Mouse (Mus musculus): ENCODE results near the gene Slc39a11. TPM values are rescaled to one million over a fixed set of nuclear protein-coding genes. Genes with fewer than 3 reads are reported as not detected.

The Slc39a11 gene
- polyA plus RNA-seq, 1 experiment from 2014 or later, result 38.5 TPM

GRCm38 (mm10) chr11:113539502-113540209, 110.2 kb downstream of the Slc39a11 start:
- 30% methylated on average over 15 of the region's 15 CpGs for WGBS
- H3K4me1 ChIP-seq (ENCODE audit: control insufficient read depth, insufficient read depth, low read length), result no peaks in the 10 kb centered on the region
- H3K36me3 ChIP-seq (ENCODE audit: control insufficient read depth, insufficient read depth, low read length), result no peaks in the 10 kb centered on the region
- no peak overlapping the region for H3K4me3 ChIP-seq (ENCODE audit: low read depth, low read length)
- no peak overlapping the region for H3K27ac ChIP-seq (ENCODE audit: low read length)
- no peaks in the 10 kb centered on the region for H3K27me3 ChIP-seq (ENCODE audit: control insufficient read depth, insufficient read depth, low read depth, low read length)
- no peak overlapping the region for H3K4me2 ChIP-seq (ENCODE audit: low read length)
- ATAC-seq, result peak; percentile 62; the same call in 1 of the 2 replicates
- H3K9ac ChIP-seq (ENCODE audit: low read depth, low read length), result no peak overlapping the region
- no peaks in the 10 kb centered on the region for H3K9me3 ChIP-seq (replicated peaks; ENCODE audit: control insufficient read depth, low read length, poor library complexity, severe bottlenecking)

- H3K9me3 ChIP-seq (replicated peaks; ENCODE audit: control insufficient read depth, low read length, poor library complexity, severe bottlenecking), result no peaks in the 10 kb centered on the region
- no peaks in the 10 kb centered on the region for H3K36me3 ChIP-seq (ENCODE audit: control insufficient read depth, insufficient read depth, low read length)
- H3K27ac ChIP-seq (ENCODE audit: low read length), result no peak overlapping the region
- 47% methylated on average over 6 of the region's 6 CpGs for WGBS
- no peaks in the 10 kb centered on the region for H3K27me3 ChIP-seq (ENCODE audit: control insufficient read depth, insufficient read depth, low read depth, low read length)
- H3K4me3 ChIP-seq (ENCODE audit: low read depth, low read length), result no peak overlapping the region
- no peaks in the 10 kb centered on the region for H3K4me1 ChIP-seq (ENCODE audit: control insufficient read depth, insufficient read depth, low read length)
- no peak overlapping the region for H3K9ac ChIP-seq (ENCODE audit: low read depth, low read length)
- H3K4me2 ChIP-seq (ENCODE audit: low read length), result no peak overlapping the region
- ATAC-seq, result peak; percentile 28; the same call in 1 of the 2 replicates
Measured at GRCm38 (mm10) chr11:113539079-113539478, 110.8 kb downstream of the Slc39a11 start.

GRCm38 (mm10) chr11:113538406-113538917, 111.4 kb downstream of the Slc39a11 start:
- no peak overlapping the region for H3K27ac ChIP-seq (ENCODE audit: low read length)
- WGBS, result 85% methylated on average over 4 of the region's 4 CpGs
- no peak overlapping the region for H3K9ac ChIP-seq (ENCODE audit: low read depth, low read length)
- no peak overlapping the region for H3K4me2 ChIP-seq (ENCODE audit: low read length)
- ATAC-seq, result no peak
- no peaks in the 10 kb centered on the region; the same call in 1 of the 2 replicates for H3K4me1 ChIP-seq (ENCODE audit: control insufficient read depth, insufficient read depth, low read length)
- no peaks in the 10 kb centered on the region for H3K27me3 ChIP-seq (ENCODE audit: control insufficient read depth, insufficient read depth, low read depth, low read length)
- H3K9me3 ChIP-seq (replicated peaks; ENCODE audit: control insufficient read depth, low read length, poor library complexity, severe bottlenecking), result no peaks in the 10 kb centered on the region
- H3K36me3 ChIP-seq (ENCODE audit: control insufficient read depth, insufficient read depth, low read length), result no peaks in the 10 kb centered on the region
- no peak overlapping the region for H3K4me3 ChIP-seq (ENCODE audit: low read depth, low read length)

- no peaks in the 10 kb centered on the region for H3K9me3 ChIP-seq (replicated peaks; ENCODE audit: control insufficient read depth, low read length, poor library complexity, severe bottlenecking)
- no peak overlapping the region for H3K27ac ChIP-seq (ENCODE audit: low read length)
- no peaks in the 10 kb centered on the region for H3K36me3 ChIP-seq (ENCODE audit: control insufficient read depth, insufficient read depth, low read length)
- ATAC-seq, result no peak
- 96% methylated on average over 7 of the region's 7 CpGs for WGBS
- no peak overlapping the region for H3K4me3 ChIP-seq (ENCODE audit: low read depth, low read length)
- no peaks in the 10 kb centered on the region; the same call in 1 of the 2 replicates for H3K4me1 ChIP-seq (ENCODE audit: control insufficient read depth, insufficient read depth, low read length)
- no peak overlapping the region for H3K4me2 ChIP-seq (ENCODE audit: low read length)
- no peaks in the 10 kb centered on the region for H3K27me3 ChIP-seq (ENCODE audit: control insufficient read depth, insufficient read depth, low read depth, low read length)
- H3K9ac ChIP-seq (ENCODE audit: low read depth, low read length), result no peak overlapping the region
Measured at GRCm38 (mm10) chr11:113537715-113538114, 112.2 kb downstream of the Slc39a11 start.

GRCm38 (mm10) chr11:113537199-113537586, 112.7 kb downstream of the Slc39a11 start:
- H3K27ac ChIP-seq (ENCODE audit: low read length), result no peak overlapping the region
- H3K4me3 ChIP-seq (ENCODE audit: low read depth, low read length), result no peak overlapping the region
- H3K4me2 ChIP-seq (ENCODE audit: low read length), result no peak overlapping the region
- no peak overlapping the region for H3K9ac ChIP-seq (ENCODE audit: low read depth, low read length)
- ATAC-seq, result no peak
- no peaks in the 10 kb centered on the region; the same call in 1 of the 2 replicates for H3K4me1 ChIP-seq (ENCODE audit: control insufficient read depth, insufficient read depth, low read length)
- WGBS, result 88% methylated on average over 8 of the region's 8 CpGs
- no peaks in the 10 kb centered on the region for H3K27me3 ChIP-seq (ENCODE audit: control insufficient read depth, insufficient read depth, low read depth, low read length)
- H3K9me3 ChIP-seq (replicated peaks; ENCODE audit: control insufficient read depth, low read length, poor library complexity, severe bottlenecking), result no peaks in the 10 kb centered on the region
- H3K36me3 ChIP-seq (ENCODE audit: control insufficient read depth, insufficient read depth, low read length), result no peaks in the 10 kb centered on the region

- ATAC-seq, result no peak
- Histone ChIP-seq H3K4me2 (ENCODE audit: low read length) (no peak overlapping the region), H3K9me3 (replicated peaks; ENCODE audit: control insufficient read depth, low read length, poor library complexity, severe bottlenecking) (no peaks in the 10 kb centered on the region), H3K36me3 (ENCODE audit: control insufficient read depth, insufficient read depth, low read length) (no peaks in the 10 kb centered on the region), H3K4me3 (ENCODE audit: low read depth, low read length) (no peak overlapping the region), H3K4me1 (ENCODE audit: control insufficient read depth, insufficient read depth, low read length) (no peaks in the 10 kb centered on the region; the same call in 1 of the 2 replicates), H3K27me3 (ENCODE audit: control insufficient read depth, insufficient read depth, low read depth, low read length) (no peaks in the 10 kb centered on the region), H3K9ac (ENCODE audit: low read depth, low read length) (no peak overlapping the region), H3K27ac (ENCODE audit: low read length) (no peak overlapping the region)
- WGBS, result 93% methylated on average over 16 of the region's 16 CpGs
Measured at GRCm38 (mm10) chr11:113536308-113537198, 113.3 kb downstream of the Slc39a11 start.

- H3K4me1 ChIP-seq (ENCODE audit: control insufficient read depth, insufficient read depth, low read length), result no peaks in the 10 kb centered on the region; the same call in 1 of the 2 replicates
- no peak overlapping the region for H3K4me3 ChIP-seq (ENCODE audit: low read depth, low read length)
- H3K27me3 ChIP-seq (ENCODE audit: control insufficient read depth, insufficient read depth, low read depth, low read length), result no peaks in the 10 kb centered on the region
- H3K36me3 ChIP-seq (ENCODE audit: control insufficient read depth, insufficient read depth, low read length), result no peaks in the 10 kb centered on the region
- WGBS, result 86% methylated on average over 11 of the region's 11 CpGs
- no peak for ATAC-seq
- H3K4me2 ChIP-seq (ENCODE audit: low read length), result no peak overlapping the region
- H3K9me3 ChIP-seq (replicated peaks; ENCODE audit: control insufficient read depth, low read length, poor library complexity, severe bottlenecking), result 0 out of 2 replicates have a peak, but pooled peaks cover 2% of the 10 kb centered on the region
- H3K27ac ChIP-seq (ENCODE audit: low read length), result no peak overlapping the region
- H3K9ac ChIP-seq (ENCODE audit: low read depth, low read length), result no peak overlapping the region
Measured at GRCm38 (mm10) chr11:113534341-113534740, 115.5 kb downstream of the Slc39a11 start.

GRCm38 (mm10) chr11:113533931-113534330, 115.9 kb downstream of the Slc39a11 start:
- Histone ChIP-seq H3K4me3 (ENCODE audit: low read depth, low read length) (no peak overlapping the region), H3K27me3 (ENCODE audit: control insufficient read depth, insufficient read depth, low read depth, low read length) (no peaks in the 10 kb centered on the region), H3K4me1 (ENCODE audit: control insufficient read depth, insufficient read depth, low read length) (no peaks in the 10 kb centered on the region; the same call in 1 of the 2 replicates), H3K4me2 (ENCODE audit: low read length) (no peak overlapping the region), H3K9ac (ENCODE audit: low read depth, low read length) (no peak overlapping the region), H3K9me3 (replicated peaks; ENCODE audit: control insufficient read depth, low read length, poor library complexity, severe bottlenecking) (0 out of 2 replicates have a peak, but pooled peaks cover 2% of the 10 kb centered on the region), H3K27ac (ENCODE audit: low read length) (no peak overlapping the region), H3K36me3 (ENCODE audit: control insufficient read depth, insufficient read depth, low read length) (no peaks in the 10 kb centered on the region)
- 54% methylated on average over 7 of the region's 7 CpGs for WGBS
- no peak for ATAC-seq

Measured in midbrain, embryonic 16.5 days (tissue).